Mouse (Mus musculus): ENCODE data around the gene Higd1c.
A peak's percentile ranks its signal among the peaks of the same experiment; 100 is the strongest.
"Not testable (repeated sequence)": the region's sequence is repeated elsewhere in the genome, so short reads cannot be mapped to it uniquely, and the experiment has no call there.

Higd1c gene

DNA sequence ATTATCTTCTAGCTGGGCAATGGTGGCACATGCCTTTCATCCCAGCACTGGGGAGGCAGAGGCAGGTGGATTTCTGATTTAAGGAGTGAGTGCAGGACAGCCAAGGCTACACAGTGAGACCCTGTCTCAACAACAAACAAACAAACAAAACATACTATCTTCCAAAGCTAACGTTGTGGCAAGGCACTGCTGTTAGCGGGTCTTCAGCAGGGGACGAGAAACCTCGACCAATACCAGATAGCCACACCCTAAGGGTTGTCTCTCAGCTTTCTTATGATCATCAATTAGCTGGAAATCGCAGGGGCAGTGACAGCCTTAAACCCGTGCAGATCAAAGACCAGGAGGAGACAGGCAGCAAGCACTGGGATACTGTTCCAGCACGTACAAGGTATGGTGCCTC, at the start of gene Higd1c:
Gene Higd1c, plus strand, starts transcription at position 301 of the 400 bp plus-strand sequence.
- no peak for DNase-seq (ENCODE audit: low spot score)

DNA sequence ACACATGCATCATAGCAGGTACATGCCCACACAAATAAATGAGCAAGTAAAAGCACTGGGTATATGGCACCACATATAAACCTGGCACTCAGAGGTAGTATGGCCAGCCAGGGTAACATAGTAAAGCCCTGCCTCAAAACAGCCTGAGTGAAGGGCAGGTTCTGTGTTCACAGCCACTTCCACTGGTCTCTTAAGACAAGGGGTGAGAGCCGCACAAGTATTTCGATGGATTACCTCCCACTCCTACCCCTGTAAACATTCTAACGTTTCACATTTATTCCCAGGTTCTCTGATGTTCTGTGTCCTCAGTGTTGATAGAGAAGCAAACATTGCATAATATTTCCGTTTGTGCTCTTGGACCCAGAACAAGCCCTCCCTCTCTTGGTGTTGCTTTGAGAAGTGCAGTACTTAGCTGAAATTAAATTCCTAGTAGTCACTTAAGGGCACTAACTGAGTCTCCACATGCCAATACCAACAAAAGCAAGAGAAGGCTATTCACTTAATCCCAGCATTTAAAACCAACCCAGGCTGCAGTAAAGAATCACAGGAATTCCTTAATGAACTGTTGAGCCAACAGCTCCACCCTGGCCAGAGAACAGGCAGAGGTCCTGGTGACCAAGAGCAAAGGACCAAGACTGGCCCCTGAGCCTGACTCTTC, 46.2 kb upstream of the Higd1c start:
- DNase-seq (ENCODE audit: low spot score): peak; percentile 36

DNA sequence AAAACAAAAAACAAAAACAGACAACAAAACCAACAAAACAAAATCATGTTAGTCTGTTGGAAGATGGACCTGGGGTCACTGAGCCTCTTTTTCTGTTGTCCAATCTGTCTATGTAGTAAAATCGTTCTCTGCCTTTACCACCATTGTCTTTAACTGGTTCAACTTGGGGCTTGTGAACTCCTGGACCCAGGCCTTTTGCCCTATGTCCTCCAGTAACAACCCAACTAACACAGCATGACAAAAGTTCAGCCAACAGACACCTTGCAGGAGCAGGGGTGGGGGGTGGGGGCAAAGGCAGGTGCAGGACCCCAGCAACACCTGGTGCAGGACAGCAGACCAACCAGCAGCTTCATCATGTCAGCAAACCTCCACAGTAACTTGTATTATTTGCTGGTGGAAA, 44.5 kb upstream of the Higd1c start:
- no peak for DNase-seq (ENCODE audit: low spot score)

DNA sequence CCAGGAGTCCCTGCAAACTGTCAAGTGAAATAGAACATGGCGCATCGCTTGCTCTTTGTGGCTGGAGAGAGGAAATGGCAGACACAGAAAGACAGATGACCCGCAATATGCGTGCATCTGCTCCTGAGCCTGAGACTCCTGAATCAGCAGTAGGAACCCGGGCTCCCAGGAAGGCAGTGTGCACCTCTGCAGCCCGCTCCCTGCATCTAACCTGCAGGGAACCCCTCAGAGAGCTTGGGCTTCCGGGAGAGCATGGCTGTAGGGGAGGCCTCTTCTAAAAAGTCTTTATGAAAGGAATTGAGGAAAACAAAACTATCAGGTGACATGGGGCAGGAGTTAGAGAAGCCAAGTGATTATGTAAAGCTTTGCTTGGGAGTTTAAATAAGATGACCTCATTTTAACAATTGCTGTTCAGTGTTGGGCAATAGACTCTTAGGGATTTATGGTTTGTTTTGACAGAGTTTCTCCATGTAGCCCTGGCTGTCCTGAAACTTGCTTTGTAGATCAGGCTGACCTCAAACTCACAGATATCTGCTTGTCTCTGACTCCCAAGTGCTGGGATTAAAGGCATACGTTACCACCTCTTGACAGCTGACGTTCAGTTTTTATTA, 43.9 kb upstream of the Higd1c start:
- peak; percentile 47 for DNase-seq (ENCODE audit: low spot score)

DNA sequence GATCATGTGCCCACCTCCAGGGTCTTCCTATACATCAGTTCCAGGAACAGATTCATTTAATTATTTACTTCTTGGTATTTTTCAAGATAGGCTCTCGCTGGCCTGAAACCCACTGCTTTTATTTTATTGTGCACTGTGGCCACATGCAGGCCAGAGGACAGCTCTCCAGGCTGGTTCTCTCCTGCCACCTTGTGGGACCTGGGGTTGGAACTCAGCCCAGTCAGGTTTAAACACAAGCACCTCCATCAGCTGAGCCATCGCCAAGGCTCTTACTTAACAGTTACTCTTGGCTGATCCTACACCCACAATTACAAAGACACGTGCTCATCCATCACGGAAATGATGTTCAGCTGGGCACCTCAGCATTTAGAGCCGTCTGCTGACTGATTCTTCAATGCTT, 43.2 kb upstream of the Higd1c start:
- peak; percentile 51 for DNase-seq (ENCODE audit: low spot score)

DNA sequence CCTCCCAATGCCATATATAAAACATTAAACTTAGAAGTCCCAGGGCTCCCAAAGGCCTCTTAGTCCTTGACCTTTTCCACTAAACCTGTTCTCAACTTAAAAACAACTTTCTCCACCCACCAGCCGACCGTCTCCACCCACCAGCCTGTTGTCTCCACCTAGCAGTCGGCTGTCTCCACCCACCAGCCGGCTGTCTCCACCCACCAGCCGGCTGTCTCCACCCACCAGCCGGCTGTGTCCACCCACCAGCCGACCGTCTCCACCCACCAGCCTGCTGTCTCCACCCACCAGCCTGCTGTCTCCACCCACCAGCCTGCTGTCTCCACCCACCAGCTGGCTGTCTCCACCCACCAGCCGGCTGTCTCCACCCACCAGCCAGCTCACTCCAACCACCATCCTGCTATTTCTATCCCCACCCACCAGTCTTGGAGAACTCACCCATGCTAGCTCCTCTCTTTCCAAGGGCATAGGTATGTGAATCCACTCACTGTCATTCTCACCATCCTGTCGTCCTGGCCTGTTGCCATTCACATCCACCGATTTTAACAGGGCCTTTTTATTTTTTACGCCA, 40.2 kb upstream of the Higd1c start:
- no peak for DNase-seq (ENCODE audit: low spot score)

DNA sequence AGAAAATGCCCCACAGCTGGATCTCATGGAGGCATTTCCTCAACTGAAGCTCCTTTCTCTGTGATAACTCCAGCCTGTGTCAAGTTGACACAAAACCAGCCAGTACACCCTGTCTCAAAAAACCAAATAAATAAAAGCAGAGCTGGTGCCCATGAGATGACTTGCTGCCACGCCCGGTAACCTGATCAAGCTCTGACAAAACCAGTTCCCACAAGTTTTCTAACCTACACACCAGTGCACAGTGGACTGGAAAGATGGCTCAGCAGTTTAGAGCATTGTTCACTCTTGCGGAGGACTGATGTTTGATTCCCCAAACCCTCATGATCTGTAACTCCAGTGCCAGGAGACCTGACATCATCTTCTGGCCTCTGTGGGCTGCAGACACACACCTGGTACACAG, 39.1 kb upstream of the Higd1c start:
- DNase-seq (ENCODE audit: low spot score): no peak

DNA sequence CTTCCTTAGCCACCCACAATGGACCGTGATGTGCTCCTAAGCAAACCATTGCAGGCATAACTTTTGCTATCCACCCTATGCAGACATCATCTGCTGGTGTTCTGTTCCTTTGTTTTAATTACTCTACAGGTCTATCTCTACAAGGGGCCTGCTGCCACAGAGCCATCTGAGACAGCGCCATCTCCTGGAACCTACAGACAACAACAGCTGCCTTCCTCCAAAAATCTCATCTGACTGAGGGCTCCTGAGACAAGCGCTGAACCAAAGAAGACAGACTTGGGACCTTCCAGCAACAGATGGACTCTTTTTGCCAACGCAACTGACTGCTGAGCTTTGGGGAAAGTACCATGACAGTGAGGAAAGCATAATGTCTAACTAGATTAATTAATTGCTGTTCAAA, 36.3 kb upstream of the Higd1c start:
- DNase-seq (ENCODE audit: low spot score): not testable (repeated sequence)

DNA sequence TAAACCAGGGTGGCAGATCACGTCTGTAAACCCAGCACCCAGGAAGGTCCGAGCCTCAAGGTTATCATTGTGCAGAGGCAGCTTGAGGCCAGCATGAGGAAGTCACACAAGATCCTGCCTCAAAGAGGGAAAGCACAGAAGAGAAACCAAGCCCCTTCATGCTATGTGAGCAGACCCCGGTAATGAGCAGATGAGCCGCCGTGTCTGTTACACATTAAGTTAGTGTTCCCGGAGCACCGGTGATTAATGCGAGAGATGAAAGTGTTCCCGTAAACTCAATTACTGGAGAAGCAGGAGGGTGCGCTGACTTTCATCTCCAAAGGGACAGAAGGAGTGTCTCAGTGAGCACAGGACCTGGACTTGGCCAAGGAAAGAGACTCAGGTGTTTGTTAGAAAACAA, 35.0 kb upstream of the Higd1c start:
- not testable (repeated sequence) for DNase-seq (ENCODE audit: low spot score)

DNA sequence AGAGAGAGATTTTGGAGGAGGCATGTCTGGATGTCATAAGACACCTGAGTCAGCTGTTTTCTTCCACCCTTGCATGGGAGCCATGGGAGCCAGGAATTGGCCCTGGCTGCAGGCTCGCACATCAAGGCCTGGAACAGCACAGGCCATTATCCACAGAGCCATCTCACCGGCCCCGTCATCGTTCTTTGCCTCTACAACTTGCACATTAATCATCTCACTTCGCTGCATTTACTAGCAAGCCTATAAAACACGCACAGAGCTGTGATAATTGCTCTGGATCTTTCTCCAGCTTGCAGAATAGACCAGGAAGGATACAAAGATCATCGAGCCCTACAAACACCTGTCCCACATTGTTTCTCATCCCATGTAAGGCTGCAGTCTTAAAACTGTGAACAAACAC, 33.6 kb upstream of the Higd1c start:
- DNase-seq (ENCODE audit: low spot score): no peak

DNA sequence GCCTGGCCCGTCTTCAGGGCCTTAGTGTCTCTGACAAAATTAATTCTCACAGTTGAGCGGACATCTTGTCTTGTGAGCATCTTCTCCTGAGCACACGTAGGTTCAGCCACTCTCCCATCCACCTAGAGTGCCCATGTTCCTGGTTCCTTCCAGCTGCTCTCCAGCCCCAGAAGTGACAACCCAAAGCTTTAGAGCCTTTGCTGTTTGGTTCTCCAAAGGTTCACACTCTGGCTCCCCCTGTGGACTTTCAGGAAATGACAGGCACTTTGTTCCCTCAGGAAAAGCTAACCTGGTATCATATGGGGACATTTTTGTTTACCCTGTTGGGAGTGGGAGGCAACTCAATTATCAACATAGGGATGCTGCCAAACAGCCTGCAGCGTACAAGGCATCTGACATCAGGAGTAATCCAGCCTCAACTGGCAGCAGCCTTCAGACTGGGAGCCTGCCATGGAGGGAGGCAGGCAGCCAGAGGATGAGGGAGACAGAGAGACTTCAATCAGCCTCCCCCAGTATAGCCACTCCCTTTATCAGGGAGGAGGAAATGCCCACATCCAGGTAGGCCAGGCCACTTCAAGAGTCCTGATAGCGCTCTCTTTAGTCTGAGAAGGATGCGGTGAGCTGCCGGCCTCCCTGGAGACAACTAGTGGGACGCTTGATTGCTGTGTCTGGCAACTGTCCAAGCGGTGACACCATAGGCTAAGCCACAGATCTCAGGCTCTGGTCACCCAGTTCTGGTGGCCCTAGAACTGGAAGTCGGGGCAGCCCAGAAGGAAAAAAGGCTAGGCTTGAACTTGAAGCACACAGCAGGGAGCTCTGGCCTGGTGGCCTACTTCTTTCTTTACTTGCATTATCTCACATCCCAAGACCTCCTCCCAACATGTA, 32.0 kb upstream of the Higd1c start:
- not testable (repeated sequence) for DNase-seq (ENCODE audit: low spot score)

DNA sequence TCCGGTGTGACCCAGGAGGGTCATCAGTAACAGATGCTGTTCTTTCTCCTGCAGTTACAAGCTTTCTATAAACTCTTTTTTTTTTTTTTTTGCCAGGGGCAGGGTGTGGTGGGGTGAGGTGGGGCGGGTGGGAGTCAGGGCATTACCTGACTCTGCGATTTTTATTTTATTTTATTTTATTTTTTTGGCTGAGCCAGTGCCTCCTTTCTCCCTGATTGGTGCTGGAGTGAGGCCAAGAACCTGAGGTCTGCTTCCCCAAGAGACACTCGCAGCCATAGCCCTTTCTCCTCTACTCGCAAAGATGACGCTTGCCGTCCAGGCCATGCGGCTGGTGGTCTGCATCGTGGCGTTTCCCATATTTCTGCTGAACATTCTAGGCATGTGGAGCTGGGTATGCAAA, 29.7 kb upstream of the Higd1c start, which contains the start of gene Mettl7a3:
Gene Mettl7a3, plus strand, starts transcription at position 301 of the 400 bp plus-strand sequence.
- no peak for DNase-seq (ENCODE audit: low spot score)

DNA sequence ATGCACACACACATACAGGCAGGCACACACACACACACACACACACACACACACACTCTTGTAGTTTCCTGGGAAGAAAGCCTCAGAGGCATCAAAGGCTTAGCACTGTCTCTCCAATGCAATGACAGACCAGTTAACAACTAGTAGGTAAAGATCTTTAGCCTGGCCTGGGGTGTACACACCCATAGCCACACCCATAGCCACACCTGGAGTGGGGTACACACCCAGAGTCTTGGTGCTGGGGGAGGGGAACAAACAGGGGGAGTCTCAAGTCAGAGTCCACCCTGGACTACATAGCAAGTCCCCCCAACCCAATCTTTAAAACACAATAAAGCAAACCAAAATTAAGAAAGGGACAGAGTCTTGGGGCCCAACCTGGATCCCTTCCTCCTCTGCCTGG, 27.0 kb upstream of the Higd1c start:
- not testable (repeated sequence) for DNase-seq (ENCODE audit: low spot score)

DNA sequence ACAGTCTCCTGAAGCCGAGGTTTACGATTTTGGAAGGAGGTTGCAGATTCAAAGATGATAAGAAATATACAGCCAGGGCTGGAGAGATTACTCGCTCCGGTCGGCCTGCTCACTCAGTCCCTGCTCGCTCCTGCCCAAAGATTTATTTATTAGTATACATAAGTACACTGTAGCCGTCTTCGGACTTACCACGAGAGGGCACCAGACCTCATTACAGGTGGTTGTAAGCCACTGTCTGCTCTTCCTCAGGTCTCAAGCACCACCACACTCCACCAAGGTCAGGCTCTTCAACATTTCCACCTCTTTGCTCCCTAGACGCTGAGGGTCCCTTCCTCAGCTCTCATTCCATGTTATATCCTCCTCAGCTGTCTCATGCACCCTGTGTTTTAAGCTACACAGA, 26.5 kb upstream of the Higd1c start:
- DNase-seq (ENCODE audit: low spot score): not testable (repeated sequence)

DNA sequence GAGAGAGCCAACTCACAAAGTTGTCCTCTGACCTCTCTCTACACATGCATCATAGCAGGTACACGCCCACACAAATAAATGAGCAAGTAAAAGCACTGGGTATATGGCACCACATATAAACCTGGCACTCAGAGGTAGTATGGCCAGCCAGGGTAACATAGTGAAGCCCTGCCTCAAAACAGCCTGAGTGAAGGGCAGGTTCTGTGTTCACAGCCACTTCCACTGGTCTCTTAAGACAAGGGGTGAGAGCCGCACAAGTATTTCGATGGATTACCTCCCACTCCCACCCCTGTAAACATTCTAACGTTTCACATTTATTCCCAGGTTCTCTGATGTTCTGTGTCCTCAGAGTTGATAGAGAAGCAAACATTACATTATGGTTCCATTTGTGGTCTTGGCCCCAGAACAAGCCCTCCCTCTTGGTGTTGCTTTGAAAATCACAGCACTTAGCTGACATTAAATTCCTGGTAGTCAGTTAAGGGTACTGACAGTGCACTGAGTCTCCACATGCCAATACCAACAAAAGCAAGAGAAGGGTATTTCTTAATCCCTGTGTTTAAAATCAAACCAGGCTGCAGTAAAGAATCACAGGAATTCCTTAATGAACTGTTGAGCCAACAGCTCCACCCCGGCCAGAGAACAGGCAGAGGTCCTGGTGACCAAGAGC, 22.9 kb upstream of the Higd1c start:
- not testable (repeated sequence) for DNase-seq (ENCODE audit: low spot score)

DNA sequence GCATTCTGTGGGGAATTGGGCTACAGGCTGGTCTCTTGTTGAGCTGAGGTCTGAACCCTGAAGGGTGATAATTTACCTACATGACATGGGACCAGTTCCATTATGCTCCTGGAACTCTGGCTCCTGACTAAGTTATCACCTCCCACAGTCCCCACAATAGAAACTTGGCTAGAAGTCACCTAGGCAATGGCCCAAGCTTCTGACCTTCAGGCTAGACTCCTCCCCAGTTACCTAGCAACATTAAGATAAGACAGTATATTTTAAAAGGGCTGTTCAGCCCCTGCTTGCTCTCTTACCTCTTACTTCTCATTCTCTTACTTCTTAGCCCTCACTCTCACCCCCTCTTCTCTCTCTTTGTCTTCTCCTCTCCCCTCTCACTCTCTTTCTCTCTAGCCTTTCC, 18.9 kb upstream of the Higd1c start:
- DNase-seq (ENCODE audit: low spot score): no peak

DNA sequence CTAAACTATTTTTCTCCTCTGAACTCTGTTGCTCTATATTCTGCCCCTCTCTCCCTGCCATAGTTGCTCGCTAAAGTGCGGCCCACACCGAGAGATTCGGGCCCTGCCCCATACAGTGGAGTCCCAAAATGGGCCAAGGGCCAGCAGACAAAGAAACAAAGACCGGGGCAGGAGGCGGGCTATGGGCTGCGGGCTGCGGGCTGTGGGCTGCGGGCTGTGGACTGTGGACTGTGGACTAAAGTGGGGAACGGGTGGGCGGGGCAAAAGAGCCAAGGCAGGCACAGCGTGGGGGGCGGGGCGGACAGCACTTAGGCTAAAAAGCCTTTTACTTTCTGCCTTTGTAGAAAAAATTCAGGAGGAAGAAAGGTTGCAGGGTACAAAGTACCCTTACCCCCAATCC, 17.6 kb upstream of the Higd1c start:
- peak; percentile 69 for DNase-seq (ENCODE audit: low spot score)

DNA sequence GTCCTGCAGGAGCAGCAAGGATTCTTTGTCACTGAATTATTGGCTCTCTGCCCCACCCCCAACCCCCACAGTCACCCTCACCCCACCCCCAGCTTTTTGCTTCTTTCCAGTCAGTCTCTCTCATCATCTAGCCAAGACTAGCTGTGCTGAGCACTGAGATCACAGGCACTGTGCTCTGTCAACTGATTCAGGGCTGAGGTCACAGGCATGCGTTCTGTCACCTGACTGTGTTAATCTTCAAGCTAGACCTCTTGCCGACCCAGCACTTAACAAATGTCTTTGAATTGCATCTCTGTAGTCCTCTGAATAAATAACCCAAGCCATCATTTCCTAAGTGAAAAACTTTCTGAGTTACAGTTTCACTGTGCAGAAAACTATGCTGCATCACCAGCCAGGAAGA, 14.8 kb upstream of the Higd1c start:
- DNase-seq (ENCODE audit: low spot score): peak; percentile 77

DNA sequence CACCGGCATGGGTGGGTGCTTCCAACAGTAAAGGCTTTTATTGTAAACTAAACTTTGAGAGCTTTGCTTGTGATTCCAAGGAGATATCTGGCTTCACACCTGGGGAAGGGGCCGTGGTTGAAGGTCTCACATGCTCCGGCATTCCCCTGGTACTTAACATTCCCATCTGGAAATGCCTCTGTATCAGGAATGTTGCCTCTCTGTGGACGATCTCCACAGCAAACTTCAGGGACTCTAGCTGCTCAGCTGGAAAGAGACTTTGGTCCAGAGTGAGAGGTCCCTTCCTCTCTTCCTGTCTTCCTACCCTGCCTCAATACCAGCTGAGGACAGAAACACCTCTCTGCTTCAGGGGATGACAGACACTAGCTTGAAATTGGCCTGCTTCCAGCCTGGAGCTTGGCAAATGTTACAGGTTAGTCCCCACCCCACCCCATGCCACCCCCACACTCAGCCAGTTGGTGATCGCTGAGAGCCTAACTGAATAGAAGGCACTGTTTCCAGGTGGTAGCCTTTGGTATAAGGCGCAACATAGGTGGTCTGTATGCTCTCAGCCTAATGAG, 12.8 kb upstream of the Higd1c start:
- DNase-seq (ENCODE audit: low spot score): peak; percentile 19

DNA sequence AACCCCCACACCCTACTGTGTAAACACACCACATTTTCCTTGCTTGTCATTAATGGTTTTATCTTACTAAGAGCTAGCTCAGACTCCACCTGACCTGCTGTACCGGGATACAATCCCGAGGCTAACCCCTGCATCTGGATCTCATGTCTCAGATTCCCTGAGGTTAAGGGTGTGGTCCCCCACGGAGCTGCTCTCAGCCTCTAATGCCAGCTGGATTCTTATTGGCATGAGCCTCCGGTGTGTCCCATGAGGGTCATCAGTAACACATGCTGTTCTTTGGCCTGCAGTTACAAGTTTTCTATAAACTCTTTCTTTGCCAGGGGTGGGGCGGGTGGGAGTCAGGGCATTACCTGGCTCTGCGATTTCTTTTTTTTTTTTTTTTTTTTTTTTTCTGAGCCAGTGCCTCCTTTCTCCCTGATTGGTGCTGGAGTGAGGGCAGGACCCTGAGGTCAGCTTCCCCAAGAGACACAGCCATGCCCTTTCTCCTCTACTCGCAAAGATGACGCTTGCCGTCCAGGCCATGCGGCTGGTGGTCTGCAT, 11.6 kb upstream of the Higd1c start, which contains the start of the genes Methig1 and Mettl7a2:
Gene Methig1, plus strand, starts transcription at position 439 of the 540 bp plus-strand sequence.
Gene Mettl7a2, plus strand, starts transcription at position 490 of the 540 bp plus-strand sequence.
- no peak for DNase-seq (ENCODE audit: low spot score)

DNA sequence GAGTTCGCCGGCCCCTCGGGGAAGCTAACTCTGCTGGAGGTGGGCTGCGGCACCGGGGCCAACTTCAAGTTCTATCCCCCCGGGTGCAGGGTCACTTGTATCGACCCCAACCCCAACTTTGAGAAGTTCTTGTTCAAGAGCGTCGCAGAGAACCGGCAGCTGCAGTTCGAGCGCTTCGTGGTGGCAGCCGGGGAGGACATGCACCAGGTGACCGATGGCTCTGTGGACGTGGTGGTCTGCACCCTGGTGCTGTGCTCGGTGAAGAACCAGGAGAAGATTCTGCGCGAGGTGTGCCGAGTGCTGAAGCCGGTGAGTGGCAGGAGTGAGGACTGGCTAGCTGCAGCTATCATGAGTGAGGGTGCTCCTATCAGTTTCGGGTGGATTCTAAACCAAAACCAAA, 10.9 kb upstream of the Higd1c start:
- DNase-seq (ENCODE audit: low spot score): not testable (repeated sequence)

Measured in yolk sac, embryonic 10.5 days (tissue).